Mouse (Mus musculus) heart, embryonic 12.5 days (tissue): Measurements from ENCODE around the gene Zbtb25. TPM values are rescaled to one million over a fixed set of nuclear protein-coding genes. Genes with fewer than 3 reads are reported as not detected.

ENCODE experiments used
- ATAC-seq: fragments of 200-750 bp; cut with Nextera tagmentation; 2 replicates; pipeline ENCODE4 v1.8.0; 2017; ENCODE audit warnings: moderate TSS enrichment, moderate library complexity; ENCODE audit not compliant: insufficient number of reproducible peaks, low FRiP score
- H3K27ac ChIP-seq: fragments of 300-500 bp; sonication (generic); 2 replicates; pipeline ENCODE4 v1.5.1; 2016; ENCODE audit warnings: mild to moderate bottlenecking, moderate library complexity; ENCODE audit not compliant: poor library complexity, severe bottlenecking
- H3K27me3 ChIP-seq: fragments of 300-500 bp; sonication (generic); replicated peaks from 2 replicates; pipeline ENCODE4 v1.6.1; 2016; ENCODE audit warnings: mild to moderate bottlenecking, moderate library complexity
- H3K36me3 ChIP-seq: fragments of 300-500 bp; sonication (generic); 2 replicates; pipeline ENCODE4 v1.6.1; 2016; ENCODE audit warnings: mild to moderate bottlenecking, moderate library complexity
- H3K4me1 ChIP-seq: fragments of 300-500 bp; sonication (generic); replicated peaks from 2 replicates; pipeline ENCODE4 v1.6.1; 2016; ENCODE audit warnings: mild to moderate bottlenecking
- H3K4me2 ChIP-seq: fragments of 300-500 bp; sonication (generic); 2 replicates; pipeline ENCODE4 v1.6.1; 2016; ENCODE audit warnings: mild to moderate bottlenecking, moderate library complexity
- H3K4me3 ChIP-seq: fragments of 300-500 bp; sonication (generic); 2 replicates; pipeline ENCODE4 v1.5.1; 2016; ENCODE audit warnings: mild to moderate bottlenecking
- H3K9ac ChIP-seq: fragments of 300-500 bp; sonication (generic); 2 replicates; pipeline ENCODE4 v1.6.1; 2016; ENCODE audit warnings: mild to moderate bottlenecking, moderate library complexity
- H3K9me3 ChIP-seq: fragments of 300-500 bp; sonication (generic); replicated peaks from 2 replicates; pipeline ENCODE4 v1.6.1; 2016; ENCODE audit warnings: mild to moderate bottlenecking, moderate library complexity
- WGBS: fragments of 180-500 bp; shearing (Covaris S2); methylation state at CpG from one replicate; pipeline ENCODE4 v1.1.7; 2016; 5-methylcytosine and 5-hydroxymethylcytosine counted together
- polyA plus RNA-seq: library from polyadenylated mRNA; unstranded; fragments of >200 nt; fragmentation: Nextera tagmentation; extraction: Ambion mirVana; gene quantifications from 2 replicates; pipeline ENCODE4 v1.2.1, GENCODE M21; 2016

Gene Zbtb25
- polyA plus RNA-seq, 1 experiment from 2014 or later: 13.0 TPM

GRCm38 (mm10) chr12:76402991-76403885 lies 33.8 kb upstream of the Zbtb25 start:
- peak overlapping the region; percentile 96 for H3K27ac ChIP-seq
- no peaks in the 10 kb centered on the region for H3K36me3 ChIP-seq
- under 1% methylated on average over 54 of the region's 54 CpGs for WGBS
- H3K27me3 ChIP-seq: peaks cover 22% of the 10 kb centered on the region
- peaks cover 29% of the 10 kb centered on the region for H3K4me1 ChIP-seq
- no peaks in the 10 kb centered on the region for H3K9me3 ChIP-seq
- peak; percentile 92 for ATAC-seq
- peak overlapping the region; percentile 73 for H3K4me3 ChIP-seq
- peak overlapping the region; percentile 91 for H3K4me2 ChIP-seq
- H3K9ac ChIP-seq: peak overlapping the region; percentile 79

- no peak for ATAC-seq
- no peak overlapping the region for H3K9ac ChIP-seq
- H3K9me3 ChIP-seq: no peaks in the 10 kb centered on the region
- whole genome bisulfite sequencing: 54% methylated on average over 3 of the region's 3 CpGs
- peaks cover 33% of the 10 kb centered on the region for H3K4me1 ChIP-seq
- H3K4me3 ChIP-seq: no peak overlapping the region
- no peak overlapping the region for H3K27ac ChIP-seq
- H3K36me3 ChIP-seq: no peaks in the 10 kb centered on the region
- H3K27me3 ChIP-seq: peaks cover 15% of the 10 kb centered on the region; the same call in 1 of the 2 replicates
- H3K4me2 ChIP-seq: no peak overlapping the region
Measured at GRCm38 (mm10) chr12:76401674-76402073, 32.3 kb upstream of the Zbtb25 start.

- H3K4me3 ChIP-seq: no peak overlapping the region
- H3K27ac ChIP-seq: no peak overlapping the region
- no peaks in the 10 kb centered on the region for H3K36me3 ChIP-seq
- 88% methylated on average over 5 of the region's 5 CpGs for WGBS
- no peaks in the 10 kb centered on the region for H3K27me3 ChIP-seq
- no peak overlapping the region for H3K9ac ChIP-seq
- H3K9me3 ChIP-seq: no peaks in the 10 kb centered on the region
- H3K4me2 ChIP-seq: no peak overlapping the region
- peaks cover 8% of the 10 kb centered on the region for H3K4me1 ChIP-seq
- ATAC-seq: no peak
Measured at GRCm38 (mm10) chr12:76397281-76397680, 27.9 kb upstream of the Zbtb25 start.

DNA sequence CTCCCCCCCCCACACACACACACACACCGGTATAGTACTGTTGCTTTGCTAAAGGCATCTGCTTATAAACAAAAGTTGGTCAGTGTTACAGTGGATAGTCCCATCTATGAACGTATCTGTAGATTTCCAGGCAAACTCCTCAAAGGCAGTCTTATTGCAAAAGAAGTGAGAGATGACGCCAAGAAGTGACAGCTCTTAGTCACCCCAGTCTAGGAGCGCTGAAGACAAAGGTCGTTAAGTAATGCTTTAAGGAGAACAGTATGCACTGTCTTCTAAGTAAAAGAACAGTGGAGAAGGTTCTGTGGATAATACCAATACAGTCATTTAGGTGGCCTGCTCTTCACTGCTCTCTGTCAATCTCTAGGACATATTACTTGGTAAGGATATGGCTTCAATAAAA lies 23.6 kb upstream of the Zbtb25 start:
- Histone ChIP-seq H3K36me3 (peaks cover 19% of the 10 kb centered on the region), H3K9ac (no peak overlapping the region), H3K9me3 (no peaks in the 10 kb centered on the region), H3K27me3 (no peaks in the 10 kb centered on the region), H3K27ac (no peak overlapping the region), H3K4me2 (no peak overlapping the region), H3K4me1 (peaks cover 7% of the 10 kb centered on the region; the same call in 1 of the 2 replicates), H3K4me3 (no peak overlapping the region)
- ATAC-seq: no peak
- WGBS: 81% methylated on average over 5 of the region's 5 CpGs

- H3K4me2 ChIP-seq: no peak overlapping the region
- peaks cover 5% of the 10 kb centered on the region; the same call in 1 of the 2 replicates for H3K4me1 ChIP-seq
- H3K27me3 ChIP-seq: no peaks in the 10 kb centered on the region
- H3K27ac ChIP-seq: no peak overlapping the region
- no peak overlapping the region for H3K9ac ChIP-seq
- H3K36me3 ChIP-seq: peaks cover 24% of the 10 kb centered on the region
- WGBS: 63% methylated on average over 3 of the region's 3 CpGs
- ATAC-seq: no peak
- H3K4me3 ChIP-seq: no peak overlapping the region
- H3K9me3 ChIP-seq: no peaks in the 10 kb centered on the region
Measured at GRCm38 (mm10) chr12:76391595-76392271, 22.3 kb upstream of the Zbtb25 start.

GRCm38 (mm10) chr12:76388794-76389193 lies 19.4 kb upstream of the Zbtb25 start:
- 90% methylated on average over 11 of the region's 11 CpGs for WGBS
- H3K4me3 ChIP-seq: no peak overlapping the region
- H3K4me2 ChIP-seq: no peak overlapping the region
- H3K27ac ChIP-seq: no peak overlapping the region
- peaks cover 49% of the 10 kb centered on the region for H3K36me3 ChIP-seq
- peaks cover 5% of the 10 kb centered on the region; the same call in 1 of the 2 replicates for H3K4me1 ChIP-seq
- H3K27me3 ChIP-seq: no peaks in the 10 kb centered on the region
- H3K9ac ChIP-seq: no peak overlapping the region
- H3K9me3 ChIP-seq: no peaks in the 10 kb centered on the region
- ATAC-seq: no peak

- no peaks in the 10 kb centered on the region for H3K27me3 ChIP-seq
- ATAC-seq: no peak
- no peak overlapping the region for H3K4me3 ChIP-seq
- peaks cover 53% of the 10 kb centered on the region for H3K36me3 ChIP-seq
- 88% methylated on average over 8 of the region's 8 CpGs for WGBS
- H3K4me2 ChIP-seq: no peak overlapping the region
- H3K9me3 ChIP-seq: no peaks in the 10 kb centered on the region
- no peak overlapping the region for H3K9ac ChIP-seq
- H3K4me1 ChIP-seq: peaks cover 1% of the 10 kb centered on the region; the same call in 1 of the 2 replicates
- H3K27ac ChIP-seq: no peak overlapping the region
Measured at GRCm38 (mm10) chr12:76385342-76385741, 15.9 kb upstream of the Zbtb25 start.

DNA sequence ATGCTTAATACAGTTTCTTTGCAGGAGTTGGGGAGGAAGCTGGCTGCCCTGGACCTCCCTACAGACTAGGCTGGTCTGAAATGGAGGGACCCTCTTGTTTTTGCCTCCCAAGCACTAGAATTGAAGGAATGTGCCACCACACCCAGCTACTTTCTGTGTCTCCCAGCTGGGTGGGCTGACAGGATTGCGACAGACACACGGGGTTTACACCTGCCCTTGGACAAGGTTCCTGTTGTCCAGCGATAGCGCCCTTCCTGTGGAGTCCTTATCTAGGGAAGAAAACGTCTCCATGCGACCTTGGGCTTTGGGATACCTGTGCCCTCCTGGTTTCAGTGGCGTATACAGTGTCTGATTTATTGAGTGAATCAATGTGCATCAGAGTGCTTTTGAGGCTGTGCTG lies 10.7 kb upstream of the Zbtb25 start:
- no peak for ATAC-seq
- WGBS: 56% methylated on average over 7 of the region's 7 CpGs
- Histone ChIP-seq H3K4me3 (no peak overlapping the region), H3K4me2 (no peak overlapping the region), H3K4me1 (peaks cover 44% of the 10 kb centered on the region), H3K27ac (0 out of 2 replicates have a peak overlapping the region, but pooled peaks have one; percentile 6), H3K9me3 (no peaks in the 10 kb centered on the region), H3K9ac (no peak overlapping the region), H3K36me3 (peaks cover 18% of the 10 kb centered on the region), H3K27me3 (no peaks in the 10 kb centered on the region)

- H3K4me2 ChIP-seq: no peak overlapping the region
- H3K27ac ChIP-seq: peak overlapping the region; percentile 81
- peaks cover 58% of the 10 kb centered on the region for H3K4me1 ChIP-seq
Measured at GRCm38 (mm10) chr12:76378556-76378955, 9.2 kb upstream of the Zbtb25 start.

GRCm38 (mm10) chr12:76377726-76378125 lies 8.3 kb upstream of the Zbtb25 start:
- H3K4me2 ChIP-seq: no peak overlapping the region
- peak overlapping the region; percentile 48 for H3K27ac ChIP-seq
- no peak overlapping the region for H3K4me3 ChIP-seq
- no peak overlapping the region for H3K9ac ChIP-seq
- WGBS: 89% methylated on average over 3 of the region's 3 CpGs
- peaks cover 4% of the 10 kb centered on the region; the same call in 1 of the 2 replicates for H3K36me3 ChIP-seq
- no peak for ATAC-seq
- no peaks in the 10 kb centered on the region for H3K27me3 ChIP-seq
- H3K4me1 ChIP-seq: peaks cover 62% of the 10 kb centered on the region
- H3K9me3 ChIP-seq: no peaks in the 10 kb centered on the region

More at GRCm38 (mm10) chr12:76378556-76378955, 9.2 kb upstream of the Zbtb25 start:
- no peak overlapping the region for H3K9ac ChIP-seq
- WGBS: 61% methylated on average over 5 of the region's 5 CpGs
- H3K27me3 ChIP-seq: no peaks in the 10 kb centered on the region
- H3K9me3 ChIP-seq: no peaks in the 10 kb centered on the region
- ATAC-seq: no peak
- peaks cover 7% of the 10 kb centered on the region; the same call in 1 of the 2 replicates for H3K36me3 ChIP-seq
- no peak overlapping the region for H3K4me3 ChIP-seq

GRCm38 (mm10) chr12:76377059-76377458 lies 7.7 kb upstream of the Zbtb25 start:
- Histone ChIP-seq H3K36me3 (peaks cover 4% of the 10 kb centered on the region; the same call in 1 of the 2 replicates), H3K9ac (no peak overlapping the region), H3K27me3 (no peaks in the 10 kb centered on the region), H3K4me2 (no peak overlapping the region), H3K4me3 (no peak overlapping the region), H3K27ac (peak overlapping the region; percentile 35; the same call in 1 of the 2 replicates), H3K4me1 (peaks cover 69% of the 10 kb centered on the region), H3K9me3 (no peaks in the 10 kb centered on the region)
- ATAC-seq: no peak
- WGBS: 92% methylated on average over 6 of the region's 6 CpGs
